In the genomic region with DNA sequence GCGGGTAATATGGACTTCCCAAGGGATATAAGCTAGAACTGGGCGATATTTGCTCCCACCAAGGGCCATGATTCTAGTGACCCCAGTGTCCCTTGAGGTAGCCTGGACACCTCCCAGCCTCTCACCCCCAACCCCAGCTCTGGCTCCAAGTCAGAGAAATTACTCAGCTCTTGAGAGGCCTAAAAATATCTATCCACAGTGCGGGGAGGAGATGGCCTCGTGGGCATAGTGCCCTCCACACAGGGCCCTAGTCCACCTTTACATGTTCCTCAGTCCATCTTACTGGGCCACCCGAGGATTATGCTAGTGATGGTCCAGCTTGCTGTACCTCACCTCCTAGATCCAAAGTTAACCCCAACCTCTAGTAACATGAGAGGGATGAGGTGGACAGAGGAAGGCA, we compare ENCODE assay signal across 22 mouse cellular contexts. TPM values are rescaled to one million over a fixed set of nuclear protein-coding genes. Genes with fewer than 3 reads are reported as not detected.
A peak's percentile ranks its signal among the peaks of the same experiment; 100 is the strongest.
DNase-seq lines count a peak whose midpoint lies in the region; ATAC-seq lines count a peak whose summit lies in the region.
"Had no signal": no experiment of that assay in that cellular context is flagged by ENCODE, and none has a peak within 500 bp of the region (broad histone marks: within the 10 kb centered on the region; RNA-seq: fewer than 3 reads in every experiment).

No protein-coding gene starts in this region.

- 0 out of 2 replicates have a peak overlapping the region, but pooled peaks have one; percentile 53 for H3K4me3 ChIP-seq in heart, embryonic 13.5 days
- peak overlapping the region; percentile 45 for H3K4me3 ChIP-seq in forebrain, embryonic 12.5 days (replicated peaks)

- intact Hi-C loops in heart, postnatal 36 days (cut with DNase I) = no loop called here
- intact Hi-C loops in gastrocnemius, postnatal 14 days (cut with DNase I; ENCODE audit: low total_unique reads) = no loop called here

- peaks cover 12% of the 10 kb centered on the region for H3K9me3 ChIP-seq in heart, embryonic 13.5 days
- peaks cover 6% of the 10 kb centered on the region for H3K9me3 ChIP-seq in forebrain, embryonic 12.5 days
- H3K9me3 ChIP-seq: hindbrain, embryonic 15.5 days; neural tube, embryonic 13.5 days had no signal

- DNase-seq in heart, postnatal 36 days = no peak
- peak; percentile 18 for DNase-seq in right cerebral cortex, postnatal 14 days
- DNase-seq in right cerebral cortex, postnatal 4 days = no peak
- no peak for DNase-seq in gastrocnemius, postnatal 14 days
- no peak for DNase-seq in layer of hippocampus, postnatal 14 days (ENCODE audit: low spot score in 2 of 2)
- DNase-seq: adrenal gland, postnatal 25 days; B cell, adult 2 months; gastrocnemius, postnatal 36 days; kidney, adult 11 months; kidney, postnatal 10 days; liver; liver, postnatal 0 days; right cerebral cortex, postnatal 25 days; thymus, postnatal 25 days had no signal

- H3K27me3 ChIP-seq in heart, embryonic 13.5 days (replicated peaks) = peaks cover 76% of the 10 kb centered on the region
- peaks cover 75% of the 10 kb centered on the region for H3K27me3 ChIP-seq in forebrain, embryonic 12.5 days

- H3K4me1 ChIP-seq in heart, embryonic 13.5 days = peaks cover 24% of the 10 kb centered on the region
- peaks cover 32% of the 10 kb centered on the region for H3K4me1 ChIP-seq in forebrain, embryonic 12.5 days

- ATAC-seq in heart, embryonic 13.5 days (ENCODE audit: extremely low read depth, insufficient number of reproducible peaks, low FRiP score, low TSS enrichment) = no peak
- no peak for ATAC-seq in forebrain, embryonic 12.5 days (ENCODE audit: low FRiP score)
- ATAC-seq: liver, postnatal 0 days had no signal

- no peak overlapping the region for H3K27ac ChIP-seq in heart, embryonic 13.5 days (replicated peaks)
- no peak overlapping the region for H3K27ac ChIP-seq in forebrain, embryonic 12.5 days
- H3K27ac ChIP-seq: hindbrain, embryonic 15.5 days; neural tube, embryonic 13.5 days had no signal

- peaks cover 20% of the 10 kb centered on the region for H3K36me3 ChIP-seq in heart, embryonic 13.5 days
- H3K36me3 ChIP-seq in forebrain, embryonic 12.5 days (replicated peaks) = peaks cover 8% of the 10 kb centered on the region

- H3K9ac ChIP-seq in heart, embryonic 13.5 days = no peak overlapping the region
- no peak overlapping the region for H3K9ac ChIP-seq in forebrain, embryonic 12.5 days
- H3K9ac ChIP-seq: hindbrain, embryonic 15.5 days; liver, postnatal 0 days had no signal

- H3K4me2 ChIP-seq in heart, embryonic 13.5 days = no peak overlapping the region
- H3K4me2 ChIP-seq in forebrain, embryonic 12.5 days = peak overlapping the region; percentile 69; the same call in 1 of the 2 replicates

- WGBS in heart, embryonic 13.5 days = 49% methylated on average over 5 of the region's 5 CpGs
- WGBS in forebrain, embryonic 12.5 days = 66% methylated on average over 5 of the region's 5 CpGs

RNA-seq across cellular contexts. Expression of gene Slc17a7, which starts 1.1 kb away (rescaled TPM):
- polyA plus RNA-seq in heart, embryonic 13.5 days (2015; fragmentation: Nextera tagmentation; extraction: Ambion mirVana) = 2.9 and 3.6 TPM in 2 replicates
- total RNA-seq in heart, postnatal 36 days (2021) = 10 to 100 TPM; 19.7 to 21.0 TPM
- 6.3 and 7.9 TPM in 2 replicates for polyA plus RNA-seq in forebrain, embryonic 12.5 days (2016; fragmentation: Nextera tagmentation; extraction: Ambion mirVana)
- total RNA-seq in gastrocnemius, postnatal 14 days (2021) = 1 to 10 TPM; 3.6 to 4.3 TPM
- total RNA-seq in layer of hippocampus, postnatal 14 days (2021) = 1,000 to 10,000 TPM; 1,582 to 1,636 TPM
- polyA plus RNA-seq: liver, postnatal 0 days had no signal

RNA-seq across cellular contexts. Expression of gene Aldh16a1, which starts 10.4 kb away (rescaled TPM):
- 31.8 and 33.4 TPM in 2 replicates for polyA plus RNA-seq in heart, embryonic 13.5 days (2015; fragmentation: Nextera tagmentation; extraction: Ambion mirVana)
- total RNA-seq in heart, postnatal 36 days (2021) = 10 to 100 TPM; 20.6 to 22.8 TPM
- 41.9 and 42.9 TPM in 2 replicates for polyA plus RNA-seq in forebrain, embryonic 12.5 days (2016; fragmentation: Nextera tagmentation; extraction: Ambion mirVana)
- total RNA-seq in gastrocnemius, postnatal 14 days (2021) = 10 to 100 TPM; 21.4 to 23.2 TPM
- 10 to 100 TPM; 14.0 to 15.9 TPM for total RNA-seq in layer of hippocampus, postnatal 14 days (2021)

RNA-seq across cellular contexts. Expression of gene Pih1d1, which starts 10.7 kb away (rescaled TPM):
- polyA plus RNA-seq in heart, embryonic 13.5 days (2015; fragmentation: Nextera tagmentation; extraction: Ambion mirVana) = 82.2 and 89.3 TPM in 2 replicates
- 10 to 100 TPM; 41.8 to 43.1 TPM for total RNA-seq in heart, postnatal 36 days (2021)
- polyA plus RNA-seq in forebrain, embryonic 12.5 days (2016; fragmentation: Nextera tagmentation; extraction: Ambion mirVana) = 95.0 and 97.5 TPM in 2 replicates
- 10 to 100 TPM; 40.0 to 42.4 TPM for total RNA-seq in gastrocnemius, postnatal 14 days (2021)
- total RNA-seq in layer of hippocampus, postnatal 14 days (2021) = 10 to 100 TPM; 46.1 to 46.5 TPM

RNA-seq across cellular contexts. Expression of gene Gfy, which starts 14.5 kb away (rescaled TPM):
- polyA plus RNA-seq in heart, embryonic 13.5 days (2015; fragmentation: Nextera tagmentation; extraction: Ambion mirVana) = not detected in 2 replicates
- total RNA-seq in heart, postnatal 36 days (2021) = not detected
- polyA plus RNA-seq in forebrain, embryonic 12.5 days (2016; fragmentation: Nextera tagmentation; extraction: Ambion mirVana) = 0.52 and 1.4 TPM in 2 replicates
- under 1 TPM; 0.16 to 0.23 TPM for total RNA-seq in gastrocnemius, postnatal 14 days (2021)
- under 1 TPM in 1 of 2 experiments, not detected in 1; 0.26 TPM for total RNA-seq in layer of hippocampus, postnatal 14 days (2021)
- total RNA-seq: adrenal gland, postnatal 25 days; gastrocnemius, postnatal 36 days; heart, postnatal 25 days had no signal
- polyA plus RNA-seq: hindbrain, embryonic 15.5 days; liver, postnatal 0 days; midbrain, embryonic 11.5 days; neural tube, embryonic 13.5 days had no signal

RNA-seq across cellular contexts. Expression of gene Pth2, which starts 16.0 kb away (rescaled TPM):
- polyA plus RNA-seq in heart, embryonic 13.5 days (2015; fragmentation: Nextera tagmentation; extraction: Ambion mirVana) = not detected in 2 replicates
- not detected for total RNA-seq in heart, postnatal 36 days (2021)
- polyA plus RNA-seq in forebrain, embryonic 12.5 days (2016; fragmentation: Nextera tagmentation; extraction: Ambion mirVana) = 0.45 and 1.5 TPM in 2 replicates
- not detected for total RNA-seq in gastrocnemius, postnatal 14 days (2021)
- not detected for total RNA-seq in layer of hippocampus, postnatal 14 days (2021)
- total RNA-seq: adrenal gland, postnatal 25 days; gastrocnemius, postnatal 36 days; heart, postnatal 25 days; layer of hippocampus, adult 8-10 months; left cerebral cortex, postnatal 36 days had no signal
- polyA plus RNA-seq: liver, postnatal 0 days; neural tube, embryonic 13.5 days had no signal

Comparison
In these comparisons a context has a peak if more than half of its experiments do, and no peak if none do; other contexts are left out.
1. RNA of gene Slc17a7, which starts 1.1 kb away (total RNA-seq): 1,582 to 1,636 TPM in layer of hippocampus, postnatal 14 days; 19.7 to 21.0 TPM in heart, postnatal 36 days and 3.6 to 4.3 TPM in gastrocnemius, postnatal 14 days; every median in the first group is over 10 times any median in the second.